Mouse (Mus musculus) mature B cell (primary cell): ENCODE measurements around the gene Acsl1.
"Not testable (repeated sequence)": the region's sequence is repeated elsewhere in the genome, so short reads cannot be mapped to it uniquely, and the experiment has no call there.

Experiments
- in situ Hi-C: fragments of 300-500 bp; cut with MboI; formaldehyde crosslinking; loops from 2 replicates; pipeline ENCODE4 v1.14.3; 2019

The Acsl1 gene

GRCm38 (mm10) chr8:46562333-46562732 lies 91.5 kb downstream of the Acsl1 start:
- in situ Hi-C loops, result loop anchor here (25.0 kb wide), 1 partner anchor 800 kb away; no protein-coding TSS in a partner anchor

GRCm38 (mm10) chr8:46566914-46567529 lies 96.2 kb downstream of the Acsl1 start:
- in situ Hi-C loops, result loop anchor here (25.0 kb wide), 1 partner anchor 795 kb away; no protein-coding TSS in a partner anchor

GRCm38 (mm10) chr8:46567946-46568345 lies 97.1 kb downstream of the Acsl1 start:
- in situ Hi-C loops, result loop anchor here (25.0 kb wide), 1 partner anchor 794 kb away; no protein-coding TSS in a partner anchor

DNA sequence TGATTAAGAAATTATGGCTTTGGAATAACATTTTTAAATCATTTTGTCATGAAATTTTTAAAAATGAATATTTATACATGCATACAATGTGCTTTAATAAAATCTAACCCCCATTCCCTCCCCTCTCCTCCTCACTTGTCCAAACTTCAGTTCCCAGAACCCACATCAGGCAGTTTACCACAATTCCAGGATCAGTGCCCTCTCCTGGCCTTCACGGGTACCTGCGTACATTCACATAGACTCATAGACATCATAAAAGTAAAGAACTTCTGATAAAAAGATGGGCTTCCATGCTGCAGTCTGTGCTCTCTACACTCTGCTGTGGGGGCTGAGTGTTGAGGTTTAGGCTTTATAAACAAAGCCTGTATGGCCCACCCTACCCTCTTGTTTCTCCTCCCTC lies 98.1 kb downstream of the Acsl1 start:
- in situ Hi-C loops, result loop anchor here (25.0 kb wide), 1 partner anchor 793 kb away; no protein-coding TSS in a partner anchor

GRCm38 (mm10) chr8:46569659-46570441 lies 99.0 kb downstream of the Acsl1 start:
- in situ Hi-C loops, result loop anchor here (25.0 kb wide), 1 partner anchor 792 kb away; no protein-coding TSS in a partner anchor

DNA sequence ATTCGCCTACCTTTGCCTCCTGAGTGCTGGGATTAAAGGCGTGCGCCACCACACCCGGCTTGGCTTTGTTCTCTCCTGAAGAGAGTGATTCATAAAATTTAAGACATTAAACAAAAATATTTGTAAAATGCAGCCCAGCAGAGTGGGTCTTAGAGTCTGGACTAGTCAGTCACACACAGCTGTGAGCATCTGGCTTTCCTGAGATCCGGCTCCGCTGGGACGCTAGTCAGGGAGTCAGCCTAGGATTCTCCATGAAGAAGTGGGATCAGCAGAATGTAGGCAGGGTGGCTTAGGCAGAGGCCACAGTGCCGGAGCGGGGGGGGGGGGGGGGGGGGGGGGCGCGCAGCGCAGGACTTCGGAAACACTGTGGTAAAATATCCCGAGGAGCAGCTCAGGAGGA lies 99.8 kb downstream of the Acsl1 start:
- in situ Hi-C loops, result loop anchor here (25.0 kb wide), 1 partner anchor 792 kb away; no protein-coding TSS in a partner anchor

DNA sequence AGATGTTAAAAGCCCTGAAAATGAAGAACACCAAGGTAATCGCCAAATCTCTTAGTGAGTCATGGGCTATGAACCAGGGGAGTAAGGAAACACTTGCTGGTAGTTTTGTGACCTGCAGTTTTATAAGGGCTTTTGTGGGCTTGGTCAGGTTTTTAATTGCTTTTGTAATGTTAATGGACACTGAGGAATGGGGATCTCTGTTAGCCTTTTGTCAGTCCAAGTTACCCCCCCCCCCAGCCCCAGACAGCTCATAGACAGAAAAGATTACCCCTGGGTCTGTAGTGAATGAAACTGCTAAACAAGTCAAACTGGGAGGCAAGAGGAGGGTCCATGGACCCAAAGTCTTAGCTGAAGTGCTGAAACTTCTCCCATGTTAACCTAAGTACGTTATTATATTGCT lies 102.6 kb downstream of the Acsl1 start:
- in situ Hi-C loops, result loop anchor here (25.0 kb wide), 1 partner anchor 789 kb away; no protein-coding TSS in a partner anchor

DNA sequence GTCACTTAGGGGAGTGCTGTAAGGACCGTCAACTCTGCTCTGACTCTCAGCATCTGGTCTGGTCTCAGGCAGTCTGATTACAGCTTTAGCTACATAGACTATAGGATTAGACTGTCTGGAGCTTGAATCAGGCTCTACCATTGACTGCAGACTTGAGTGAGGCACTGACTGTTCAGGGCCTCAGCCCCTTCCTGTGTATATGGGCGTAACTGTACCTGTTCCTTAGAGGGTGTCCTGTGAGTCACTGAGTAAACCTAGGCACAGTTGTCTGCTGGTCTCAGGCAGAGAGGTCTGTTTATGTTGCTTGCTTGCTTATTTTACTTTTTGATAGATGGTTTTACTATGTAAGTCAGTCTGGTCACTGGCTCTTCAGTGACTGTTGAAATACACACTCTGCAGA lies 103.1 kb downstream of the Acsl1 start:
- in situ Hi-C loops, result loop anchor here (25.0 kb wide), 1 partner anchor 788 kb away; no protein-coding TSS in a partner anchor

- in situ Hi-C loops, result no loop called here
Observed at GRCm38 (mm10) chr8:46578794-46579193, 108.0 kb downstream of the Acsl1 start.

GRCm38 (mm10) chr8:46584328-46584727 lies 113.5 kb downstream of the Acsl1 start:
- in situ Hi-C loops, result not testable (repeated sequence)

- in situ Hi-C loops, result no loop called here
Observed at GRCm38 (mm10) chr8:46585576-46585975, 114.7 kb downstream of the Acsl1 start.
